Mouse (Mus musculus) ES-E14 (cell line): ENCODE measurements around the gene Arhgef1. TPM values are rescaled to one million over a fixed set of nuclear protein-coding genes. Genes with fewer than 3 reads are reported as not detected.
A peak's percentile ranks its signal among the peaks of the same experiment; 100 is the strongest.
"Not testable (repeated sequence)": the region's sequence is repeated elsewhere in the genome, so short reads cannot be mapped to it uniquely, and the experiment has no call there.

Source experiments
- DNase-seq: peaks from one replicate; pipeline ENCODE4 v3.0.0-alpha.2; 2013; ENCODE audit warnings: low read depth, low spot score
- H3K27ac ChIP-seq: 2 replicates; pipeline ENCODE4 v1.5.1; 2012; ENCODE audit warnings: low read depth, mild to moderate bottlenecking, low read length, moderate library complexity, mixed read lengths; ENCODE audit not compliant: poor library complexity, insufficient read depth, severe bottlenecking
- H3K36me3 ChIP-seq: 2 replicates; pipeline ENCODE4 v1.6.1; 2012; ENCODE audit warnings: mild to moderate bottlenecking, low read length, moderate library complexity, mixed read lengths; ENCODE audit not compliant: control insufficient read depth, poor library complexity, insufficient read depth, severe bottlenecking
- H3K4me1 ChIP-seq, 2 experiments: fragments of 150-350 bp in 1 of 2; sonication (generic) in 1 of 2; 2 replicates each; pipeline ENCODE4 v1.6.1; 2012; ENCODE audit warnings: low read length in 2 of 2, mild to moderate bottlenecking in 1 of 2, mixed read lengths in 1 of 2; ENCODE audit not compliant: control insufficient read depth in 2 of 2, insufficient read depth in 2 of 2, poor library complexity in 1 of 2
- H3K4me3 ChIP-seq, 2 experiments: fragments of 150-350 bp in 1 of 2; sonication (generic) in 1 of 2; 2 replicates each; pipeline ENCODE4 v1.5.1; 2012; ENCODE audit warnings: low read length in 2 of 2, low read depth in 1 of 2, mild to moderate bottlenecking in 1 of 2, mixed read lengths in 1 of 2; ENCODE audit not compliant: insufficient read depth in 1 of 2, poor library complexity in 1 of 2, severe bottlenecking in 1 of 2
- H3K9ac ChIP-seq: 2 replicates; pipeline ENCODE4 v1.6.1; 2012; ENCODE audit warnings: low read depth, mild to moderate bottlenecking, low read length, mixed read lengths; ENCODE audit not compliant: poor library complexity, insufficient read depth, severe bottlenecking
- H3K9me3 ChIP-seq: fragments of 150-350 bp; sonication (generic); 2 replicates; pipeline ENCODE4 v1.6.1; 2012; ENCODE audit warnings: low read depth, mild to moderate bottlenecking, low read length; ENCODE audit not compliant: control insufficient read depth, insufficient read depth
- CHD2 ChIP-seq: IDR thresholded peaks from 2 replicates; pipeline ENCODE4 v1.6.1; 2014; ENCODE audit warnings: mild to moderate bottlenecking, low read depth, low read length, inconsistent platforms
- HCFC1 ChIP-seq: IDR thresholded peaks from 2 replicates; pipeline ENCODE4 v1.6.1; 2012; ENCODE audit warnings: low read length, inconsistent platforms, borderline replicate concordance; ENCODE audit not compliant: insufficient read depth
- MAFK ChIP-seq: IDR thresholded peaks from 2 replicates; pipeline ENCODE4 v1.6.1; 2014; ENCODE audit warnings: mild to moderate bottlenecking, low read depth, low read length, inconsistent platforms; ENCODE audit not compliant: insufficient read depth
- ZC3H11A ChIP-seq: IDR thresholded peaks from 2 replicates; pipeline ENCODE4 v1.6.1; 2012; ENCODE audit warnings: low read depth, mild to moderate bottlenecking, inconsistent platforms, low read length, borderline replicate concordance
- ZNF384 ChIP-seq: IDR thresholded peaks from 2 replicates; pipeline ENCODE4 v1.6.1; 2012; ENCODE audit warnings: low read depth, low read length, inconsistent platforms
- in situ Hi-C, 2 experiments: fragments of 600-800 bp; cut with MboI; formaldehyde crosslinking; loops; one replicate each; pipeline ENCODE4 v1.15.1; 2025; ENCODE audit warnings: low sequenced_read_pairs in 2 of 2, inconsistent platforms in 1 of 2; ENCODE audit not compliant: unreplicated experiment in 2 of 2
- total RNA-seq: library from RNA; depleted of rRNA; stranded (reverse); fragments of 300-350 nt; gene quantifications from 2 replicates; pipeline ENCODE4 v1.2.3, GENCODE M21; 2012

Arhgef1 gene
- total RNA-seq, 1 experiment: 32.1 TPM

DNA sequence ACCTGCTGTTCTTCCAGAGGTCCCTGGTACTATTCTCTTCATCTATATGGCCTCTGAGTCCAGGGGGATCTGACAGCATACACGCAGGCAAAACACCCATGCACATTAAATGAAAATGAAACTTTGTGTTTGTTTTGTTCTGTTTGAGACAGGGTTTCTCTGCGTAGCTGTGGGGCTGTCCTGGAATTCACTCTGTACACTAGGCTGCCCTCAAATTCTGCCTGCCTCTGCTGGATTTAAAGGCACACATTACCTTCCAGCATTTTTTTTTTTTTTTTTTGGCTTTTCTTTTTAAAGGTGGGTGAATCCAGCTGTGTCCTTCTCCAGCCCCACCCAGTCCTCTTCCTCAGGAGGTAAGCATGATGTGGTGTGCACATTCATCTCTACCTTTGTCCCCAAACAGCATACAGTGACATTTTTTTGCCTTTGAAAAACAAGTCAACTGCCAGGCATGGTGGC, 10.6 kb upstream of the Arhgef1 start:
- no peak overlapping the region for H3K9ac ChIP-seq
- H3K4me3 ChIP-seq: no peak overlapping the region
- peaks cover 34% of the 10 kb centered on the region for H3K36me3 ChIP-seq
- H3K27ac ChIP-seq: no peak overlapping the region
- H3K4me1 ChIP-seq: peaks cover 0 to 10% of the 10 kb centered on the region in 2 experiments; a peak in 2 of 4 replicates
- DNase-seq: no peak
- peak; percentile 73 for TF ChIP-seq ZNF384
- no peak for TF ChIP-seq ZC3H11A
- H3K9me3 ChIP-seq: no peaks in the 10 kb centered on the region
- in situ Hi-C loops: no loop called here

DNA sequence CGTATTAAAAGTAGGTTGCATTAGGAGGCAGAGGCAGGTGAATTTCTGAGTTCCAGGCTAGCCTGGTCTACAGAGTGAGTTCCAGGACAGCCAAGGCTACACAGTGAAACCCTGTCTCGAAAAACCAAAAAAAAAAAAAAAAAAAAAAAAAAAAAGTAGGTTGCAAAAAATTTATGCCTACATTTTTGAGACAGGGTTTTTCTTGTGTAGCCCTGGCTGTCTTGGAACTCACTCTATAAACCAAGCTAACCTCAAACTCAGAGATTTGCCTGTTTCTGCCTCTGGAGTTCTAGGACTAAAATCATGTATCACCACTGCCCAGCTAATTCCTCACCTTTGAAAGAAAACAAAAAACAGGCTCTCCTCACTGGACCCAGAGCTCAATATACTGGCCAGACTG, 7.0 kb upstream of the Arhgef1 start:
- in situ Hi-C loops, H3K9me3 ChIP-seq: not testable (repeated sequence)
- peaks cover 0 to 20% of the 10 kb centered on the region in 2 experiments; a peak in 2 of 4 replicates for H3K4me1 ChIP-seq

DNA sequence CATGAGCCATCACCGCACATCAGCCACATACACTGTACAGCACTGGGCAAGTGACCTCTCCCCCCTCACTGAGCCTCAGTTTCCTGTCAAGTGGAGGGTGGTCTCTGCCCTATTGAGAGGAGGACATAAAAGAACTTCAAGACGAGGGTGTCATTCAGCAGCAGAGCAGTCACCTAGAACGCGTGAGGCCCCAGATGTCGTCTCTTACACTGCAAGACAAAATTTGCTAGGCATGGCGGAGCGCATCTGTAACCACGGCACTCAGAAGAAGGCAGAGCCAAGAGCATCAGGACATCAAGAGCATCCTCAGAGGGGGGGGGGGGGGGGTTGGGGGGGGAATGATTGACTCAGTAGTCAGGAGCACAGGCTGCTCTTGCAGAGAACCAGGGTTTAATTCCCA, 6.4 kb upstream of the Arhgef1 start:
- in situ Hi-C loops: no loop called here
- no peak overlapping the region for H3K4me3 ChIP-seq
- no peaks in the 10 kb centered on the region for H3K36me3 ChIP-seq
- H3K9ac ChIP-seq: no peak overlapping the region
- peaks cover 0 to 20% of the 10 kb centered on the region in 2 experiments; a peak in 2 of 4 replicates for H3K4me1 ChIP-seq
- H3K9me3 ChIP-seq: no peaks in the 10 kb centered on the region
- TF ChIP-seq HCFC1 (no peak), CHD2 (no peak), MAFK (no peak), ZC3H11A (no peak)
- DNase-seq: no peak
- no peak overlapping the region for H3K27ac ChIP-seq

More for the DNA sequence above, 7.0 kb upstream of the Arhgef1 start:
- TF ChIP-seq ZNF384: peak; percentile 79
- H3K36me3 ChIP-seq, H3K4me3 ChIP-seq, DNase-seq, H3K9ac ChIP-seq, H3K27ac ChIP-seq: not testable (repeated sequence)

DNA sequence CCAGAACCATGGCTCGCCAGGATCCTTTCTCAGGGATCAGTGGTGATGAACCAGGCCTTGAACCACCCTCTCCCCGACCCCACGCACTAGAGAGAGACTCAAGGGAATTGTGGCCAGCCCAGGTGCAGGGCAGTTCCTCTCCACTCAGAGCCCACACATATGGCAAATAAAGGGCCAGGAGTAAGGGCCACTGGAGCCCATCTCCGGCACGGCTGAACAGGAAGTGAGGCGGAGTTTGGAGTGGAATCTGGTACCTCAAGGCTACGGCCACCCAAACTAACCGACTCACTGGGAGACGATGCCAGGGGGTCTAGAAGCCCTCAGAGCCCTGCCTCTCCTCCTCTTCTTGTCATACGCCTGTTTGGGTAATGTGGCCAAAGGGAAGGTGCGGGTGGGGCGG, 5.5 kb upstream of the Arhgef1 start, which contains the start of gene Cd79a:
TSS of gene Cd79a (plus strand) at position 158 of the 400 bp plus-strand sequence.
- no peak within 1 kb of the TSS for H3K27ac ChIP-seq

DNA sequence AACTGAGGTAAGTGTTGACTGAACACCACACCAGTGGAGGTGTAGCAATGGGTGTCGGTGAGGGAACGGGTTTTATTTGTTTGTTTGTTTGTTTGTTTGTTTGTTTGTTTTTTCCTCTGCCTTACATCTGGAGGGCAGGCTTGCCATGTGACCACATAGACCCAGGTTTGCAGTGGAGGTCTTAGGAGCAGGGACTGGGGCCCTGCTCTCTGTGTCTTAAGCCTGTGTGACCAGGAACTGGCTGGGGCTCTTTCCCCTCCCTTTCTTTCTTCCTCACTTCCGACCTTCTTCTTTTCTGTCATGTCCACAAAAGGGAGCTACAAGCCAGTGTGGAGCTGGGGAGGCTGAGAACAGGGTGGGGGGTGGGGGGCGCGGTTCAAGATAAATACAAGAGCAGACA, 4.8 kb upstream of the Arhgef1 start:
- no peak for TF ChIP-seq MAFK
- TF ChIP-seq ZC3H11A: no peak
- no peak for TF ChIP-seq CHD2
- TF ChIP-seq ZNF384: no peak
- no peak for TF ChIP-seq HCFC1
- H3K27ac ChIP-seq: no peak overlapping the region
- peaks cover 0 to 18% of the 10 kb centered on the region in 2 experiments; a peak in 1 of 4 replicates for H3K4me1 ChIP-seq
- H3K4me3 ChIP-seq: no peak overlapping the region
- H3K9ac ChIP-seq: no peak overlapping the region
- H3K36me3 ChIP-seq: no peaks in the 10 kb centered on the region
- DNase-seq: no peak
- H3K9me3 ChIP-seq: no peaks in the 10 kb centered on the region
- in situ Hi-C loops: no loop called here

More for the DNA sequence above, 5.5 kb upstream of the Arhgef1 start, which contains the start of gene Cd79a:
- Histone ChIP-seq H3K4me3 (peak within 1 kb of the TSS in 1 of 2 experiments; percentile 21; a peak in 1 of 4 replicates), H3K9me3 (no peaks in the 10 kb centered on the region), H3K36me3 (no peaks in the 10 kb centered on the region), H3K9ac (no peak within 1 kb of the TSS), H3K4me1 (peaks cover 0 to 19% of the 10 kb centered on the region in 2 experiments; a peak in 2 of 4 replicates)
- TF ChIP-seq HCFC1 (no peak), CHD2 (no peak), ZNF384 (no peak)
- in situ Hi-C loops: no loop called here
- no peak for DNase-seq
